Comparison of ENCODE assay signal across 20 mouse cellular contexts in genomic region chr14:30425876-30426275, GRCm38 (mm10). TPM values are rescaled to one million over a fixed set of nuclear protein-coding genes. Genes with fewer than 3 reads are reported as not detected.
DNase-seq lines count a peak whose midpoint lies in the region; ATAC-seq lines count a peak whose summit lies in the region.
"Had no signal": no experiment of that assay in that cellular context is flagged by ENCODE, and none has a peak within 500 bp of the region (broad histone marks: within the 10 kb centered on the region; RNA-seq: fewer than 3 reads in every experiment).

No protein-coding gene starts in this region.

- intact Hi-C loops in left cerebral cortex, postnatal 10 days (cut with DNase I): no loop called here

- H3K27ac ChIP-seq in hindbrain, embryonic 11.5 days (ENCODE audit: low read depth, low read length): peak overlapping the region; percentile 49; the same call in 1 of the 2 replicates
- H3K27ac ChIP-seq in hindbrain, embryonic 10.5 days: no peak overlapping the region
- H3K27ac ChIP-seq in hindbrain, embryonic 13.5 days: peak overlapping the region; percentile 45
- H3K27ac ChIP-seq in neural tube, embryonic 15.5 days (replicated peaks): peak overlapping the region; percentile 9; the same call in 1 of the 2 replicates
- H3K27ac ChIP-seq: heart, adult 2 months; layer of hippocampus, adult 2 months; limb, embryonic 10.5 days; stomach, postnatal 0 days had no signal

- H3K9ac ChIP-seq in hindbrain, embryonic 11.5 days (ENCODE audit: low read depth, low read length): no peak overlapping the region
- no peak overlapping the region for H3K9ac ChIP-seq in hindbrain, embryonic 13.5 days
- H3K9ac ChIP-seq in neural tube, embryonic 15.5 days (replicated peaks): no peak overlapping the region

- 0 out of 2 replicates have a peak, but pooled peaks have one; percentile 27 for ATAC-seq in hindbrain, embryonic 11.5 days (ENCODE audit: low FRiP score)
- 0 out of 2 replicates have a peak, but pooled peaks have one; percentile 52 for ATAC-seq in hindbrain, embryonic 13.5 days (ENCODE audit: low FRiP score)
- ATAC-seq in neural tube, embryonic 15.5 days (ENCODE audit: low FRiP score): peak; percentile 38; the same call in 1 of the 2 replicates
- ATAC-seq in megakaryocyte-erythroid progenitor cell, adult 5-6 weeks (replicated peaks; ENCODE audit: low FRiP score, low TSS enrichment, poor library complexity, severe bottlenecking): no peak

- DNase-seq in hindbrain, embryonic 11.5 days (ENCODE audit: low spot score): peak; percentile 27
- no peak for DNase-seq in hindbrain, embryonic 10.5 days (ENCODE audit: low spot score)
- peak; percentile 30 for DNase-seq in forelimb bud, embryonic 11.5 days (ENCODE audit: low read depth, low spot score)
- no peak for DNase-seq in left cerebral cortex, postnatal 10 days (ENCODE audit: extremely low spot score in 1 of 2, low spot score in 2 of 2)
- DNase-seq: adrenal gland, adult 2 months; cerebellum, adult 9-10 months; gastrocnemius, postnatal 14 days; heart, adult 2 months; kidney, adult 11 months; kidney, postnatal 10 days; lung, adult 2 months; right cerebral cortex, adult 18-20 months had no signal

- H3K36me3 ChIP-seq in hindbrain, embryonic 11.5 days (ENCODE audit: control insufficient read depth, insufficient read depth, low read length): no peaks in the 10 kb centered on the region
- H3K36me3 ChIP-seq in hindbrain, embryonic 10.5 days: no peaks in the 10 kb centered on the region
- H3K36me3 ChIP-seq in hindbrain, embryonic 13.5 days: no peaks in the 10 kb centered on the region
- H3K36me3 ChIP-seq in neural tube, embryonic 15.5 days: no peaks in the 10 kb centered on the region
- H3K36me3 ChIP-seq: limb, embryonic 10.5 days had no signal

- no peaks in the 10 kb centered on the region for H3K27me3 ChIP-seq in hindbrain, embryonic 11.5 days (ENCODE audit: control insufficient read depth, insufficient read depth, low read length)
- no peaks in the 10 kb centered on the region for H3K27me3 ChIP-seq in hindbrain, embryonic 10.5 days (ENCODE audit: insufficient read depth, poor library complexity, severe bottlenecking)
- no peaks in the 10 kb centered on the region; the same call in 1 of the 2 replicates for H3K27me3 ChIP-seq in hindbrain, embryonic 13.5 days
- no peaks in the 10 kb centered on the region for H3K27me3 ChIP-seq in neural tube, embryonic 15.5 days (replicated peaks)

- H3K4me3 ChIP-seq in hindbrain, embryonic 11.5 days (ENCODE audit: low read depth, low read length): no peak overlapping the region
- H3K4me3 ChIP-seq in hindbrain, embryonic 10.5 days: no peak overlapping the region
- H3K4me3 ChIP-seq in hindbrain, embryonic 13.5 days: no peak overlapping the region
- no peak overlapping the region for H3K4me3 ChIP-seq in neural tube, embryonic 15.5 days (replicated peaks)
- H3K4me3 ChIP-seq: heart, adult 2 months; layer of hippocampus, adult 2 months; limb, embryonic 10.5 days; megakaryocyte, embryonic 14.5 days; myocyte had no signal

- no peaks in the 10 kb centered on the region for H3K4me1 ChIP-seq in hindbrain, embryonic 11.5 days (replicated peaks; ENCODE audit: control insufficient read depth, insufficient read depth, low read length)
- peaks cover 28% of the 10 kb centered on the region for H3K4me1 ChIP-seq in hindbrain, embryonic 10.5 days (replicated peaks)
- peaks cover 17% of the 10 kb centered on the region for H3K4me1 ChIP-seq in hindbrain, embryonic 13.5 days (replicated peaks)
- peaks cover 18% of the 10 kb centered on the region for H3K4me1 ChIP-seq in neural tube, embryonic 15.5 days

- no peaks in the 10 kb centered on the region for H3K9me3 ChIP-seq in hindbrain, embryonic 11.5 days (ENCODE audit: control insufficient read depth, low read length)
- no peaks in the 10 kb centered on the region for H3K9me3 ChIP-seq in hindbrain, embryonic 10.5 days
- H3K9me3 ChIP-seq in hindbrain, embryonic 13.5 days: no peaks in the 10 kb centered on the region
- H3K9me3 ChIP-seq in neural tube, embryonic 15.5 days (replicated peaks): no peaks in the 10 kb centered on the region
- H3K9me3 ChIP-seq: limb, embryonic 10.5 days; megakaryocyte, embryonic 14.5 days had no signal

- H3K4me2 ChIP-seq in hindbrain, embryonic 11.5 days (replicated peaks; ENCODE audit: low read depth, low read length): no peak overlapping the region
- H3K4me2 ChIP-seq in hindbrain, embryonic 13.5 days: no peak overlapping the region
- H3K4me2 ChIP-seq in neural tube, embryonic 15.5 days: no peak overlapping the region

- WGBS in hindbrain, embryonic 11.5 days: 27% methylated on average over 4 of the region's 4 CpGs
- WGBS in hindbrain, embryonic 10.5 days: 41% methylated on average over 4 of the region's 4 CpGs
- 19% methylated on average over 4 of the region's 4 CpGs for WGBS in hindbrain, embryonic 13.5 days
- WGBS in neural tube, embryonic 15.5 days: 23% methylated on average over 4 of the region's 4 CpGs

RNA-seq across cellular contexts. Expression of gene Dcp1a, which starts 53.5 kb away (rescaled TPM):
- 25.4 and 27.4 TPM in 2 replicates for polyA plus RNA-seq in hindbrain, embryonic 11.5 days (2014; fragmentation: Nextera tagmentation; extraction: Ambion mirVana)
- polyA plus RNA-seq in hindbrain, embryonic 10.5 days (2016; fragmentation: Nextera tagmentation; extraction: Ambion mirVana): 30.5 and 31.7 TPM in 2 replicates
- polyA plus RNA-seq in hindbrain, embryonic 13.5 days (2015; fragmentation: Nextera tagmentation; extraction: Ambion mirVana): 18.4 and 19.3 TPM in 2 replicates
- polyA plus RNA-seq in neural tube, embryonic 15.5 days (2015; fragmentation: Nextera tagmentation; extraction: Ambion mirVana): 16.2 and 16.8 TPM in 2 replicates
- 35.9 and 49.6 TPM in 2 replicates for total RNA-seq in megakaryocyte-erythroid progenitor cell, adult 5-6 weeks (2014; fragmentation: Nextera tagmentation)
- 25.8 and 32.0 TPM in 2 replicates for total RNA-seq in megakaryocyte-erythroid progenitor cell, adult 5-6 weeks (2017)
- 10 to 100 TPM; 17.4 to 18.2 TPM for total RNA-seq in left cerebral cortex, postnatal 10 days (2021)

Comparison
In these comparisons a context has a peak if more than half of its experiments do, and no peak if none do; other contexts are left out.
1. DNase-seq: peak in hindbrain, embryonic 11.5 days (single experiment) and forelimb bud, embryonic 11.5 days (single experiment); none in hindbrain, embryonic 10.5 days (single experiment) and left cerebral cortex, postnatal 10 days (0 of 2).